Mouse (Mus musculus): ENCODE data around the gene Zfp772.
"Not testable (repeated sequence)": the region's sequence is repeated elsewhere in the genome, so short reads cannot be mapped to it uniquely, and the experiment has no call there.

Gene Zfp772

DNA sequence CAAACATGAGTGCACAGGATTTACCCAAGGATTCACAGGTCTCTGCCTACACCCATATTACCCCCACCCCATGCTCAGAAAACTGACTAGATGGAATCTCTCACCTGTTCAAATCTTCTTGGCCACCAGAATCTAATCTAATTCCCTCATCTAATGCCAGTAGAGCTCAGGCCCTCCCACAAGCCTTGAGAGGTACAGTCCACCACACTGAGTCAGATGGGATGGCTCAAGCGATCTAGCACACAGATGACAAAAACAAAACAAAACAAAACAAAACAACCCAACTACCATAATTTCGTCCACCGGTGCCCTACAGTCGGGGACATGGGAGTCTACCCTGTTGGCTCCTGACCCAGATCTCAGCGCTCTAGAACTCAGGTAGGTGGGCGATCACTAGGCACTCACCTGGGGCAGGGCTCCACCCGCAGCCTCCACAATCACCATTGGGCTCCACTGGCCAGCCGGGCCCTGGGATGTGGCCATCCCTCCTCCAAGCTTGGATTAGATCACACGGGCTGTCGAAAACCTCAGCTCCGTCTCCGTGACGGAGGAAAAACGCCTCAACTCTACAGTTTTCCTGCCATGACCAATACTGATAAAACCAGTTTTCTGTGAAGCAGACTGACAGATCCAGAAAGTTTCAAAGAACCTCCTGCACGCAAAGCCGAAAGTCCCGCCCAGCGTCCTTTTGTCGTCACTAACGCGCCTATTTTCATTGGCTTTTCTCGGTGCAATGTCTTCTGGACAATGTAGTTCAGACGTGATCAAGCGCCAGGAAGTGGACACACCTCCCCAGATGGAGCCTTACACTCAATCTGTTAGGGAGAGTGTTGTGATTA, at the start of gene Zfp772:
Gene Zfp772 (minus strand): TSS at position 686 of the 839 bp plus-strand sequence.
- DNase-seq (ENCODE audit: low read depth, low spot score) = peak; percentile 30

GRCm38 (mm10) chr7:7247228-7247627, 37.4 kb upstream of the Zfp772 start, which contains the start of gene Vmn2r29:
Gene Vmn2r29, minus strand, starts transcription at chr7:7247328.
- DNase-seq (ENCODE audit: low read depth, low spot score) = not testable (repeated sequence)

DNA sequence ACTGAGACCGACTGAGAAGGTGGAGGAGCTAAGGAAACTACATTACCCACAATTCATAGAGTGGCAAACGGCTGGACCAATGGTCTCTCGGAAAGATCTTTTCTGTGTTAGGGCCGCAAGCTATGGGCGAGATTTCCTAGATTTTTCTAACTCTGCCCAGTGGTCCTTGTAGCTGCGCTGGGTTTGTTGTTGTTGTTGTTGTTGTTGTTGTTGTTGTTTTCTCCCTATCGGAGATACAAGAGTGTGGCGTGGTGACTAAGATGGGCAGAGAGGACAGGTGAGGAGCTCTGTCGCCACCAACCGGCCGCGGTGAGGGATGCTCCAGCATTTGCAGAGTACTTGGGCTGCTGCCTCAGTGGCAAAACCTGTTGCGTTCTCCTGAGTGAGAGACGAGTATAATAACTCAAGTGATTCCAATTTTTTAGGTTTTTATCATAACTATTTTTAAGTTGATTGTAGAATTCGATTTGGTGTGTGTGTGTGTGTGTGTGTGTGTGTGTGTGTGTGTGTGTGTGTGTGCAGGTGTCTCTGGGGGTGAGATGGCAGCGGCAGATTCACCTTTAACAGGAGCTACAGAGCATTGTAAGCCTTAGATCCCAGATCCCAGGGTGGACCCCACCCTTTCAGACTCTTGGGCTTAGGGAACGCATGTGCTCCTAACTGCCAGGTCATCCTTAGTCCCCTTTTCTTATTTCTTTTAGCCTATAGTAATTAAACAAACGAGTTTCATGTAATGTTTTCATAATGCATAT, 21.4 kb downstream of the Zfp772 start:
- peak; percentile 52 for DNase-seq (ENCODE audit: low read depth, low spot score)

- DNase-seq (ENCODE audit: low read depth, low spot score) = no peak
Observed at GRCm38 (mm10) chr7:7187417-7188190, 22.2 kb downstream of the Zfp772 start.

DNA sequence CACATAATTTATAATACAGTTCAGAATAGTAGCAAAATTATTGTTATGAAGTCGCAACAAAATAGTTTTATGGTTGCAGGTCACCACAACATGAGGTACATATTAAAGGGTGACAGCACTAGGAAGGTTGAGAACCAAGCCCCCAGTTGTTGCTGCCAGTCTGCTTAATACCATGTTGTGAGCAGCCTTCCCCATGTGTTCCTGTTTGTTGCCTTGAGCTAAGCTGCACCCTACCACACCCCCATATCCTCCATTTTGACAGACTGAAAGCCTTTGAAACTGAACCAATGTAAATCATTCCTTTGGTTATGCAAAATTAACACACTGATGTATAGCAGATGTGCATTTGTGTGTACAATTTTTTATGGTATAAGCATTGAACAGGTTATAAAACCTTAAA, 23.9 kb downstream of the Zfp772 start:
- DNase-seq (ENCODE audit: low read depth, low spot score) = no peak

GRCm38 (mm10) chr7:7171227-7172147, 38.3 kb downstream of the Zfp772 start, which contains the start of gene Zfp418:
Gene Zfp418, plus strand, starts transcription at chr7:7171330.
- DNase-seq (ENCODE audit: low read depth, low spot score) = peak; percentile 74
